Mouse (Mus musculus) megakaryocyte, embryonic 14.5 days (primary cell): ENCODE measurements around the gene Gm8947. TPM values are rescaled to one million over a fixed set of nuclear protein-coding genes. Genes with fewer than 3 reads are reported as not detected.
"Not testable (repeated sequence)": the region's sequence is repeated elsewhere in the genome, so short reads cannot be mapped to it uniquely, and the experiment has no call there.

ENCODE experiments used
- H3K27me3 ChIP-seq: replicated peaks from 2 replicates; pipeline ENCODE3; 2012; ENCODE audit warnings: inconsistent platforms
- H3K36me3 ChIP-seq: replicated peaks from 2 replicates; pipeline ENCODE3; 2012; ENCODE audit warnings: low read length, inconsistent platforms, mixed read lengths
- H3K4me1 ChIP-seq: 2 replicates; pipeline ENCODE4 v1.6.1; 2012; ENCODE audit warnings: inconsistent platforms
- H3K4me3 ChIP-seq: replicated peaks from 2 replicates; pipeline ENCODE3; 2012; ENCODE audit warnings: moderate library complexity, mild to moderate bottlenecking, inconsistent platforms
- H3K9me3 ChIP-seq: 2 replicates; pipeline ENCODE4 v1.6.1; 2012; ENCODE audit warnings: inconsistent platforms
- FLI1 ChIP-seq: IDR thresholded peaks from 2 replicates; pipeline ENCODE4 v1.6.1; 2012; ENCODE audit warnings: low read length, inconsistent platforms, mixed read lengths
- GATA1 ChIP-seq: IDR thresholded peaks from 3 replicates; pipeline ENCODE4 v1.6.1; 2012; ENCODE audit warnings: mixed read lengths, low read length, inconsistent platforms, borderline replicate concordance
- polyA plus RNA-seq: library from polyadenylated mRNA; stranded (reverse); fragments of >175 nt; gene quantifications from 2 replicates; pipeline ENCODE4 v1.2.3, GENCODE M21; 2012; ENCODE audit warnings: low replicate concordance; ENCODE audit not compliant: insufficient read depth

Gene Gm8947
- 1.0 TPM in 1 of 2 replicates, not detected in the other for polyA plus RNA-seq

GRCm38 (mm10) chr1:151192075-151192474 lies at the start of gene Gm8947:
Gene Gm8947 (plus strand): TSS chr1:151192376.
- H3K27me3 ChIP-seq, H3K36me3 ChIP-seq, H3K4me1 ChIP-seq, H3K9me3 ChIP-seq, H3K4me3 ChIP-seq: not testable (repeated sequence)

- H3K27me3 ChIP-seq, result no peaks in the 10 kb centered on the region
- no peak for TF ChIP-seq FLI1
- no peak for TF ChIP-seq GATA1
- no peaks in the 10 kb centered on the region for H3K4me1 ChIP-seq
- no peak overlapping the region for H3K4me3 ChIP-seq
- peaks cover 11% of the 10 kb centered on the region for H3K9me3 ChIP-seq
- no peaks in the 10 kb centered on the region for H3K36me3 ChIP-seq
These were observed 47.6 kb upstream of the Gm8947 start for GRCm38 (mm10) chr1:151144471-151145146.

DNA sequence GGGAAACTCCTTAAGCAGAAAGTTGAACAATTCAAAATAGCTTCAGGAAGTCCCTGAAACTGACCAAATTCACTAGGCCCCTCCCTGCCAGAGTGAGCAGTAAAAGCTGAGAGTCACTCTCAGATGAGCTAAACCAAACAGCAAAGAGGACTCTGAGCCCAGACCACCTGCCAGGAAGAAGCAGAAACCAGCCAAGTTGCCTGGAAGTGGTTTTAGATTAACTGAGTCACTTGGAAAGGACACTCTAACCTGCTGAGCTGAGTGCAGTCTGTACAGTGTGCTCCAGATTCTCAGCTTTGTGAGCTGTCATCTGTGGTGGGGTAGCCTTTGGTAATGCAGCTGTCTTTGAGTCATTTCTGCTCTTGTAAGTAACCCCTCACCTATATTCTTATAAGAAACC lies 44.4 kb upstream of the Gm8947 start:
- Histone ChIP-seq H3K4me3 (no peak overlapping the region), H3K27me3 (no peaks in the 10 kb centered on the region), H3K4me1 (no peaks in the 10 kb centered on the region), H3K9me3 (peaks cover 11% of the 10 kb centered on the region), H3K36me3 (no peaks in the 10 kb centered on the region)
- TF ChIP-seq FLI1 (no peak), GATA1 (no peak)

DNA sequence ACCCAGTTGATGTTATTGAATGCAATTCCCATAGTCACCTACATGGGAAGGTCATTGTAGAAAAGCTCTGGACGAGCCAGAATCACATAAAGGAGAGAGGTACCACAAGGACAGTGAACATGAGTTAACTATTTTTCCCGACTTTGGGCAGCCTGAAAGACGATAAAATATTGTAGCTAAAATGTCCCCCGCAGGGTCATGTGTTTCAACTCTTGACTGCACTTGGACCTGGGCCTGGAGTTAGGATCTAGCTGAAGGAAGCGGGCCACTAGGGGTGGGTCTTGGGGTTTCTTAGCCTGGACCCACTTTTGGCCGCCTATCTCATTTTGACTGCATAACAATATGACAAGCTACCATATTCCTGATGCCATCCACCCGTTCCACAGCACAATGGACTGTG lies 42.0 kb upstream of the Gm8947 start:
- Histone ChIP-seq H3K4me1 (no peaks in the 10 kb centered on the region), H3K36me3 (no peaks in the 10 kb centered on the region), H3K9me3 (peaks cover 11% of the 10 kb centered on the region), H3K4me3 (no peak overlapping the region), H3K27me3 (no peaks in the 10 kb centered on the region)
- TF ChIP-seq GATA1 (no peak), FLI1 (no peak)

DNA sequence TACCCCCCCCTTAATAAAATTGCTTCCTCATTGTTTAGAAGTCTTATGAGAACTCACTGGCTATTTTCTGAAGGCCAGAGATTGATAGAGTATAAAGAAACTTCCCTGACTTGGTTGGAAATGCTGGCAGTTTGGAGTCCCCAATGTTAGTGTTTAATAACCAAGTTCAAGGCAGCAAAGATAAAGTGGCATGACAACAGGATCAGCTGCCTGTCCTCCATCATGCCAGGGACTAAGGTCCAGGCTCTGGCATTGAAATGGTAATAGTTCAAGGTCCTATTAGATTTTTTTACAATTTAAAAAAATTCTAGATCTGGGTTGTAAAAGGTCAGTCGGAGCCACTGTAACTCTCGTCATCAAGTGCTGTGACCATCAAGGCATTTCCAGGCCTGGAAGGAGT lies 41.1 kb upstream of the Gm8947 start:
- no peaks in the 10 kb centered on the region for H3K36me3 ChIP-seq

DNA sequence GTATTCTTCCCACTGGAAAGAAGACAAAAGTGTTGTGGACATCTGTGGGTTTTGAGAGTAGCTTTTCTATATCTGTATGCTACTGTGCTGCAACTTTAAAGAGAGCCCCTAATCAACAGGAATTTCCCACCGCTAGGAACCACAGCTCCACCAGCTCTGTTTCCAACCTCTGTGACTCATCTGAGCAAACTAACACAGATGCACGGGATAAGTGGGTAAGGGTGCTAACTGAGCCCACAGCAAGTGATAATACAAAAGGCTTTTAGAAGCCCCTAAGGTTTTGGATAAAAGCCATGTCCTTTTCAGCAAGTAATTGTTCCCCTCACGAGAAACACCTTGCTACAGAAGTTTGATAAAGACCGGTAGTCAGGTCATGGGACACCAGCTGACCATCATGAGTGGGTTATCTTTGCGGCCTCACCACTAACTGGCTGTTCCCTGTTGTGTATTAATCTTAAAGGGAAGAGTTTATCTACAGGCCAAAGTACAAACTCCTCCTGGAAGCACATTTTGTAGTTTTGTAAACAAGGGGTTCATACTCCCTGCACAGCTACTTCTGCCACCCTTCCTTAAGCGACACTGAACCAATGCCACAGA lies 39.0 kb upstream of the Gm8947 start:
- Histone ChIP-seq H3K9me3 (peaks cover under 1% of the 10 kb centered on the region; the same call in 1 of the 2 replicates), H3K27me3 (no peaks in the 10 kb centered on the region), H3K4me3 (no peak overlapping the region), H3K4me1 (no peaks in the 10 kb centered on the region), H3K36me3 (no peaks in the 10 kb centered on the region)
- no peak for TF ChIP-seq FLI1
- TF ChIP-seq GATA1, result no peak

More for the DNA sequence above, 41.1 kb upstream of the Gm8947 start:
- Histone ChIP-seq H3K4me3 (no peak overlapping the region), H3K27me3 (no peaks in the 10 kb centered on the region), H3K4me1 (no peaks in the 10 kb centered on the region), H3K9me3 (peaks cover 11% of the 10 kb centered on the region)
- TF ChIP-seq GATA1 (no peak), FLI1 (no peak)

DNA sequence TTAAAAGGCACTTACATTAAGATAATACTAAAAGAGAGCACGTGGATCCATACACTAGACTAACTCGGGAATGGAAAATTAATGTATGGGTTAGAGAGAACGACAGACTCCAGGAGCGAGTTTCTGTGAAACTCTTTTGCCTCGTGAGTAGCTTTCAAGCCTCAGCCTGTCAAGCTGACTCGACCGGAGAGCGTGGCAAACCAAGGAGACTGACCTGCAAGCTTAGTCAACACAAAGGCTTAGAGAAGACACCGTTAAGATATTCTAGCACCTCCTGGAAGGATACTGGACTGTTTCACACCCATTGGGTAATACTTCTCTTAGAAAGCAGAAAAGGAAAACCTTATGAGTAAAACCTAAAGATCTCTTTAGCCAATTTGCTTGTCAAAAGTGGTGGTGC lies 38.0 kb upstream of the Gm8947 start:
- not testable (repeated sequence) for H3K9me3 ChIP-seq, H3K27me3 ChIP-seq, H3K4me1 ChIP-seq, H3K4me3 ChIP-seq, H3K36me3 ChIP-seq

DNA sequence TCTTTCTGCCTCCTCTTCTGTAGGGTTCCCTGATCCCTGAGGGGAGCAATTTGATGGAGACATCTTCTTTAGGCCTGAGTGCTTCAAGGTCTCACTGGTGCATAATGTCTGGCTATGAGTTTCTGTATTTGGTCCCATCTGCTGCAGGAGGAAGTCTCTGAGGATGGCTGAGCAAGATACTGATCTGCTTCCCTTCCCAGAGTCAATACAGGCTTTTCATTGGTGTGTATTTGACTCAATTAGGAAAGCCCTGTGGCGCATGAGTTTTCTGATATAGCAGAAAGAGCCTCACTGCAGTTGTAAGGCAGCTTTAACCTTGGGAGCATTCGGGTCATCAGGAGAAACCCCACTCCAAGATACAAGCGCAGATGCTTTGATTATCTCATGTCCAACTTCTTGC lies 36.0 kb upstream of the Gm8947 start:
- no peak overlapping the region for H3K4me3 ChIP-seq
- TF ChIP-seq GATA1 (no peak), FLI1 (no peak)
- H3K9me3 ChIP-seq, result no peaks in the 10 kb centered on the region
- no peaks in the 10 kb centered on the region for H3K36me3 ChIP-seq
- H3K4me1 ChIP-seq, result no peaks in the 10 kb centered on the region
- H3K27me3 ChIP-seq, result no peaks in the 10 kb centered on the region

- H3K27me3 ChIP-seq, result no peaks in the 10 kb centered on the region
- no peaks in the 10 kb centered on the region for H3K9me3 ChIP-seq
- H3K36me3 ChIP-seq, result no peaks in the 10 kb centered on the region
- TF ChIP-seq FLI1 (no peak), GATA1 (no peak)
- H3K4me3 ChIP-seq, result no peak overlapping the region
- no peaks in the 10 kb centered on the region for H3K4me1 ChIP-seq
These were observed 35.2 kb upstream of the Gm8947 start for GRCm38 (mm10) chr1:151156777-151157632.
